In genomic region chr11:52342296-52342695, GRCm38 (mm10) we compare ENCODE assay signal across 11 mouse cellular contexts.
"Had no signal": no experiment of that assay in that cellular context is flagged by ENCODE, and none has a peak within 500 bp of the region (broad histone marks: within the 10 kb centered on the region; RNA-seq: fewer than 3 reads in every experiment).

No protein-coding gene starts in this region.

- DNase-seq: kidney, adult 2 months; kidney, postnatal 14 days; liver; liver, embryonic 13.5 days; liver, postnatal 0 days; right cerebral cortex, adult 18-20 months had no signal

- H3K27ac ChIP-seq: kidney, embryonic 15.5 days; limb, embryonic 12.5 days; liver, embryonic 13.5 days; midbrain, embryonic 13.5 days; neural tube, embryonic 15.5 days; stomach, embryonic 15.5 days had no signal

- ATAC-seq: liver, postnatal 0 days; midbrain, embryonic 13.5 days had no signal

- H3K9me3 ChIP-seq: kidney, embryonic 15.5 days; limb, embryonic 12.5 days; liver, embryonic 13.5 days; midbrain, embryonic 13.5 days; neural tube, embryonic 15.5 days; stomach, embryonic 15.5 days had no signal

- H3K36me3 ChIP-seq: kidney, embryonic 15.5 days; limb, embryonic 12.5 days; liver, embryonic 13.5 days; midbrain, embryonic 13.5 days; neural tube, embryonic 15.5 days; stomach, embryonic 15.5 days had no signal

- H3K4me3 ChIP-seq: kidney, embryonic 15.5 days; limb, embryonic 12.5 days; liver, embryonic 13.5 days; midbrain, embryonic 13.5 days; neural tube, embryonic 15.5 days; stomach, embryonic 15.5 days had no signal

- H3K27me3 ChIP-seq: kidney, embryonic 15.5 days; limb, embryonic 12.5 days; midbrain, embryonic 13.5 days; neural tube, embryonic 15.5 days; stomach, embryonic 15.5 days had no signal
